Mouse (Mus musculus): ENCODE data around the gene Elk3.

- TF ChIP-seq CTCF (IDR thresholded peaks at IDR 0.05; ENCODE audit: low read depth, low read length) (no peak), POLR2A (IDR thresholded peaks at IDR 0.05; ENCODE audit: borderline replicate concordance, low read depth, low read length) (no peak)
These were observed 22.6 kb downstream of the Elk3 start for GRCm38 (mm10) chr10:93288336-93288735.
